Mouse (Mus musculus) forebrain, postnatal 0 days (tissue): ENCODE measurements at regions not wholly inside any gene's neighbourhood (a gene's known extent, or its start where the extent isn't known, plus 50 kb on each side); places are given as distances from the start of the nearest gene placed in this dataset.

Experiments used
- ATAC-seq: fragments of 200-750 bp; cut with Nextera tagmentation; 2 replicates; pipeline ENCODE4 v1.8.0; 2017; ENCODE audit warnings: mild to moderate bottlenecking, moderate library complexity
- DNase-seq: peaks from one replicate; pipeline ENCODE4 v3.0.0-alpha.2; 2015
- H3K27ac ChIP-seq: fragments of 300-500 bp; sonication (generic); 2 replicates; pipeline ENCODE4 v1.5.1; 2014; ENCODE audit warnings: low read depth, mild to moderate bottlenecking, antibody characterized with exemption, low read length, moderate library complexity, mixed read lengths
- H3K27me3 ChIP-seq: fragments of 300-500 bp; sonication (generic); 2 replicates; pipeline ENCODE4 v1.6.1; 2014; ENCODE audit warnings: mild to moderate bottlenecking, low read length, mixed read lengths; ENCODE audit not compliant: insufficient read depth
- H3K36me3 ChIP-seq: fragments of 300-500 bp; sonication (generic); 2 replicates; pipeline ENCODE4 v1.6.1; 2014; ENCODE audit warnings: mild to moderate bottlenecking, moderate library complexity; ENCODE audit not compliant: insufficient read depth
- H3K4me1 ChIP-seq: fragments of 300-500 bp; sonication (generic); 2 replicates; pipeline ENCODE4 v1.6.1; 2014; ENCODE audit warnings: antibody characterized with exemption; ENCODE audit not compliant: insufficient read depth
- H3K4me2 ChIP-seq: fragments of 300-500 bp; sonication (generic); 2 replicates; pipeline ENCODE4 v1.6.1; 2014; ENCODE audit warnings: low read depth, mild to moderate bottlenecking, moderate library complexity
- H3K4me3 ChIP-seq: fragments of 300-500 bp; sonication (generic); 2 replicates; pipeline ENCODE4 v1.5.1; 2014; ENCODE audit warnings: low read depth, low read length, mixed read lengths
- H3K9ac ChIP-seq: fragments of 300-500 bp; sonication (generic); 2 replicates; pipeline ENCODE4 v1.6.1; 2014; ENCODE audit warnings: mild to moderate bottlenecking
- H3K9me3 ChIP-seq: fragments of 300-500 bp; sonication (generic); 2 replicates; pipeline ENCODE4 v1.6.1; 2016; ENCODE audit warnings: low read length
- CTCF ChIP-seq: sonication (generic); IDR thresholded peaks from 2 replicates; pipeline ENCODE4 v1.5.1; 2016; ENCODE audit warnings: antibody characterized with exemption, control low read depth, low read depth
- WGBS: fragments of 180-500 bp; shearing (Covaris S2); extraction: QIAGEN DNeasy Blood & Tissue Kit; methylation state at CpG from one replicate; pipeline ENCODE4 v1.1.7; 2014; 5-methylcytosine and 5-hydroxymethylcytosine counted together

DNA sequence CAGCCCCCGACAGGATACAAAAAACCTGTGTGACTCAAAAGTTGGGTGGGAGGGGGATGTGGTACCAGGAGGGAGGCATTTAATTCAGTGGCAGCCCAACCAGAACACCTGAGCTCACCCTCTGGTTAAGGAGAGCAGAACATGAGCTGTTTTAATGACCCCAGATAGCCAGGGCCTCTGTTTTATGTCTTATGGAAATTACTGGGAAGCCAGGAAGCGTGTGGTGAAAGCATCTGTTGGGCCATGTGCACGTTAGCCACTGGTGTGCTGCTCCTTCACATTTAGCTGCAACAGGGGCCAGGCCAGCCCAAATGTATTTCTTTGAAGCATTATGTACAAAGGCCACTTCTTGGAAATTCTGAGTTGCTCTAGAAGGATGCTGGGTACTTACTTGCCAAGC is 308.2 kb upstream of the Hnrnpa3 start:
- Histone ChIP-seq H3K4me3 (no peak overlapping the region), H3K36me3 (no peaks in the 10 kb centered on the region), H3K9ac (no peak overlapping the region), H3K4me2 (no peak overlapping the region), H3K27me3 (no peaks in the 10 kb centered on the region), H3K27ac (no peak overlapping the region), H3K9me3 (no peaks in the 10 kb centered on the region), H3K4me1 (no peaks in the 10 kb centered on the region)
- ATAC-seq (no peak), DNase-seq (no peak)
- 67% methylated on average over 3 of the region's 3 CpGs for WGBS
- no peak for TF ChIP-seq CTCF

- H3K27me3 ChIP-seq = no peaks in the 10 kb centered on the region
- no peak overlapping the region for H3K4me2 ChIP-seq
- H3K27ac ChIP-seq = no peak overlapping the region
- no peak for ATAC-seq
- 88% methylated on average over 5 of the region's 5 CpGs for WGBS
- no peak overlapping the region for H3K4me3 ChIP-seq
- TF ChIP-seq CTCF = no peak
- no peaks in the 10 kb centered on the region for H3K9me3 ChIP-seq
- no peak for DNase-seq
- H3K9ac ChIP-seq = no peak overlapping the region
- H3K4me1 ChIP-seq = no peaks in the 10 kb centered on the region
- no peaks in the 10 kb centered on the region for H3K36me3 ChIP-seq
These were observed 307.1 kb upstream of the Hnrnpa3 start for GRCm38 (mm10) chr2:75351965-75352364.

DNA sequence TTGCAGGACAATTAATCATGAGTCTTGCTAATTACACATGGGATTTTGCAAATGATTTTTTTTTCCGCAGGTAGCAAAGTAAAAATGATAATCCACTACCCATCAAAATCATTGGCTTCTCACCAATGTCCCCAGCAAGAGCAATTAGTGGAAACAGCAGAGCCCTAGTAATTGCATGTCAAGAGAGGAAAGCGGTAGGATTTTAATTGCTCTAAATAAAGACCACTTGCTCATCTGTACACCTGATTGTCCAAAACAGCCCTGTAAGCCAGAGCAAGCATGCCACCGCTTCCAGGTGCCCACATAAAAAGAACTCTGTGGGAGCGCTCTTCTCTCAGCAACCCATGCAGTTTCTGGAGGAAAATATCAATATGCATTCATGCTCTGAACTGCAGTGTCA is 306.5 kb upstream of the Hnrnpa3 start:
- WGBS = 34% methylated on average over 4 of the region's 4 CpGs
- no peak overlapping the region for H3K4me3 ChIP-seq
- ATAC-seq = no peak
- H3K4me2 ChIP-seq = no peak overlapping the region
- no peak for TF ChIP-seq CTCF
- no peak overlapping the region for H3K27ac ChIP-seq
- H3K9ac ChIP-seq = no peak overlapping the region
- no peak for DNase-seq
- no peaks in the 10 kb centered on the region for H3K36me3 ChIP-seq
- H3K9me3 ChIP-seq = no peaks in the 10 kb centered on the region
- H3K4me1 ChIP-seq = no peaks in the 10 kb centered on the region
- H3K27me3 ChIP-seq = no peaks in the 10 kb centered on the region

- WGBS = 87% methylated on average over 8 of the region's 8 CpGs
- Histone ChIP-seq H3K27me3 (no peaks in the 10 kb centered on the region), H3K9ac (no peak overlapping the region), H3K36me3 (no peaks in the 10 kb centered on the region), H3K4me2 (no peak overlapping the region), H3K9me3 (no peaks in the 10 kb centered on the region), H3K4me1 (no peaks in the 10 kb centered on the region), H3K27ac (no peak overlapping the region), H3K4me3 (no peak overlapping the region)
- no peak for ATAC-seq
- TF ChIP-seq CTCF = no peak
- DNase-seq = no peak
These were observed 302.2 kb upstream of the Hnrnpa3 start for GRCm38 (mm10) chr2:75356691-75357375.

- TF ChIP-seq CTCF = no peak
- Histone ChIP-seq H3K4me2 (no peak overlapping the region), H3K4me3 (no peak overlapping the region), H3K27me3 (no peaks in the 10 kb centered on the region), H3K27ac (no peak overlapping the region), H3K36me3 (no peaks in the 10 kb centered on the region), H3K4me1 (no peaks in the 10 kb centered on the region), H3K9ac (no peak overlapping the region), H3K9me3 (no peaks in the 10 kb centered on the region)
- WGBS = 84% methylated on average over 2 of the region's 2 CpGs
- DNase-seq = no peak
- no peak for ATAC-seq
These were observed 301.5 kb upstream of the Hnrnpa3 start for GRCm38 (mm10) chr2:75357516-75357915.

DNA sequence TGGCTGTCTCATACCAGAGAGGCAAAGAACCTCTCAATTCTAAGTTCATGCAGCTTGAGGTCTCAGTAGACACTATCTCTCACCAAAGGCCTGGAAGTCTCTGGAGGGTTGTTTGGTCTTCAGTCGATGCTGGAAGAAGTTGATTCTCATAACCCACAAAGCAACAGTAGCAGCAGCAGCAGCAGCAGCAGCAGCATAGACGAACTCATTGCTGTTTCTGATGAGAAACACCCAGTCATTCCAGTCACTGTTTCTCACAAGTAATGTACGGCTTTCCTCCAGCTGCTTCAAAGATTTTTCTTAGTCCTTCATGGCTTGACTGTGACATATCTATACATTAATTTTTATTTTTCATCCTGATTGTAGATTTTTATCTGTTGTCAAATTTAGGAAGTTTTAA is 298.1 kb upstream of the Hnrnpa3 start:
- Histone ChIP-seq H3K4me3 (no peak overlapping the region), H3K36me3 (no peaks in the 10 kb centered on the region), H3K27me3 (no peaks in the 10 kb centered on the region), H3K9me3 (no peaks in the 10 kb centered on the region), H3K4me1 (no peaks in the 10 kb centered on the region), H3K9ac (no peak overlapping the region), H3K4me2 (no peak overlapping the region), H3K27ac (no peak overlapping the region)
- TF ChIP-seq CTCF = no peak
- DNase-seq = no peak
- WGBS = 87% methylated on average over 3 of the region's 3 CpGs
- no peak for ATAC-seq

GRCm38 (mm10) chr2:75376666-75377065 is 282.4 kb upstream of the Hnrnpa3 start:
- Histone ChIP-seq H3K27me3 (no peaks in the 10 kb centered on the region), H3K4me3 (no peak overlapping the region), H3K9me3 (no peaks in the 10 kb centered on the region), H3K4me1 (no peaks in the 10 kb centered on the region), H3K36me3 (no peaks in the 10 kb centered on the region), H3K27ac (no peak overlapping the region), H3K4me2 (no peak overlapping the region), H3K9ac (no peak overlapping the region)
- ATAC-seq = no peak
- 81% methylated on average over 5 of the region's 5 CpGs for WGBS
- no peak for DNase-seq
- no peak for TF ChIP-seq CTCF
